Mouse (Mus musculus) lung, postnatal 14 days (tissue): Measurements from ENCODE around the gene Chd5.

Experiments used
- DNase-seq: peaks from one replicate; pipeline ENCODE4 v3.0.0; 2021

The Chd5 gene

GRCm38 (mm10) chr4:152318517-152319234, 19.8 kb upstream of the Chd5 start, which contains the start of gene Rnf207:
TSS of gene Rnf207 (minus strand) at chr4:152318993.
- DNase-seq, result peak; percentile 61

GRCm38 (mm10) chr4:152321464-152321863, 17.0 kb upstream of the Chd5 start:
- no peak for DNase-seq

GRCm38 (mm10) chr4:152324641-152325562, 13.5 kb upstream of the Chd5 start:
- DNase-seq, result no peak

- DNase-seq, result peak; percentile 91
Observed at GRCm38 (mm10) chr4:152325574-152326411, 12.7 kb upstream of the Chd5 start, which contains the start of gene Rpl22. TSS of gene Rpl22 (plus strand) at chr4:152325742.

- no peak for DNase-seq
Observed at GRCm38 (mm10) chr4:152326543-152326942, 11.9 kb upstream of the Chd5 start.

- DNase-seq, result peak; percentile 48
Observed at GRCm38 (mm10) chr4:152328691-152329090, 9.8 kb upstream of the Chd5 start.

GRCm38 (mm10) chr4:152332952-152333351, 5.5 kb upstream of the Chd5 start:
- DNase-seq, result peak; percentile 76

GRCm38 (mm10) chr4:152333587-152333986, 4.9 kb upstream of the Chd5 start:
- DNase-seq, result no peak

- DNase-seq, result no peak
Observed at GRCm38 (mm10) chr4:152337772-152338171, 679 bp upstream of the Chd5 start.

- no peak for DNase-seq
Observed at GRCm38 (mm10) chr4:152339293-152339790, 891 bp downstream of the Chd5 start.

- no peak for DNase-seq
Observed at GRCm38 (mm10) chr4:152340584-152341284, 2.3 kb downstream of the Chd5 start.

- peak; percentile 38 for DNase-seq
Observed at GRCm38 (mm10) chr4:152343296-152343695, 4.8 kb downstream of the Chd5 start.

- DNase-seq, result no peak
Observed at GRCm38 (mm10) chr4:152344651-152345050, 6.2 kb downstream of the Chd5 start.

GRCm38 (mm10) chr4:152345120-152345889, 6.9 kb downstream of the Chd5 start:
- peak; percentile 79 for DNase-seq

GRCm38 (mm10) chr4:152349837-152350381, 11.5 kb downstream of the Chd5 start:
- DNase-seq, result no peak

GRCm38 (mm10) chr4:152350722-152351421, 12.4 kb downstream of the Chd5 start:
- DNase-seq, result no peak

GRCm38 (mm10) chr4:152351422-152352305, 13.2 kb downstream of the Chd5 start:
- DNase-seq, result no peak

- no peak for DNase-seq
Observed at GRCm38 (mm10) chr4:152353886-152354637, 15.6 kb downstream of the Chd5 start.
